Mouse (Mus musculus) cortical plate, adult 2 months (tissue): Measurements from ENCODE around the gene Dock2.

ENCODE experiments used
- CTCF ChIP-seq: fragments of 200-500 bp; IDR thresholded peaks from 2 replicates; pipeline ENCODE4 v1.5.1; 2011; ENCODE audit warnings: mild to moderate bottlenecking, control low read depth, low read length; ENCODE audit not compliant: insufficient read depth; ENCODE audit errors: extremely low read depth
- POLR2A ChIP-seq: fragments of 200-500 bp; IDR thresholded peaks from 2 replicates; pipeline ENCODE4 v1.6.1; 2011; ENCODE audit warnings: mild to moderate bottlenecking, low read length, control low read depth; ENCODE audit not compliant: insufficient read depth; ENCODE audit errors: extremely low read depth

GRCm38 (mm10) chr11:34227180-34227579, 556.5 kb downstream of the Dock2 start:
- peak; percentile 43; the same call in 1 of the 2 replicates for TF ChIP-seq CTCF
- no peak for TF ChIP-seq POLR2A
